Mouse (Mus musculus): ENCODE measurements around the gene Phf11d. TPM values are rescaled to one million over a fixed set of nuclear protein-coding genes. Genes with fewer than 3 reads are reported as not detected.
A peak's percentile ranks its signal among the peaks of the same experiment; 100 is the strongest.
"Not testable (repeated sequence)": the region's sequence is repeated elsewhere in the genome, so short reads cannot be mapped to it uniquely, and the experiment has no call there.

Phf11d gene
- 1 to 10 TPM in 1 of 2 experiments, under 1 TPM in 1; 0.91 to 1.3 TPM for total RNA-seq (2021)
- long read RNA-seq, experiment 1: 0 reads
- long read RNA-seq, experiment 2, partial matches to known transcripts: 0 of 1 reads
- long read RNA-seq, experiment 2, other reads (novel, unspliced or antisense): 0 of 1 reads

- DNase-seq (ENCODE audit: low spot score): peak; percentile 53
Measured at GRCm38 (mm10) chr14:59365244-59365644, at the start of gene Phf11d. Phf11d (minus strand) TSS chr14:59365470.

GRCm38 (mm10) chr14:59414979-59415378, 49.7 kb upstream of the Phf11d start:
- not testable (repeated sequence) for DNase-seq (ENCODE audit: low spot score)

GRCm38 (mm10) chr14:59396999-59397398, 31.7 kb upstream of the Phf11d start:
- DNase-seq (ENCODE audit: low spot score): no peak

GRCm38 (mm10) chr14:59395281-59395680, 30.0 kb upstream of the Phf11d start, which contains the start of gene Phf11c:
Phf11c (minus strand) TSS chr14:59395381.
- no peak for DNase-seq (ENCODE audit: low spot score)

- peak; percentile 10 for DNase-seq (ENCODE audit: low spot score)
Measured at GRCm38 (mm10) chr14:59390181-59390580, 24.9 kb upstream of the Phf11d start.

GRCm38 (mm10) chr14:59389532-59389931, 24.3 kb upstream of the Phf11d start:
- DNase-seq (ENCODE audit: low spot score): no peak

- no peak for DNase-seq (ENCODE audit: low spot score)
Measured at GRCm38 (mm10) chr14:59370348-59371068, 5.2 kb upstream of the Phf11d start.

GRCm38 (mm10) chr14:59366386-59367105, 1.3 kb upstream of the Phf11d start:
- DNase-seq (ENCODE audit: low spot score): no peak

- not testable (repeated sequence) for DNase-seq (ENCODE audit: low spot score)
Measured at GRCm38 (mm10) chr14:59341189-59341588, 24.1 kb downstream of the Phf11d start, which contains the start of gene Phf11b. Phf11b (minus strand) TSS chr14:59341351.

GRCm38 (mm10) chr14:59339541-59339940, 25.7 kb downstream of the Phf11d start:
- no peak for DNase-seq (ENCODE audit: low spot score)

GRCm38 (mm10) chr14:59336056-59336455, 29.2 kb downstream of the Phf11d start:
- not testable (repeated sequence) for DNase-seq (ENCODE audit: low spot score)

- not testable (repeated sequence) for DNase-seq (ENCODE audit: low spot score)
Measured at GRCm38 (mm10) chr14:59330499-59330898, 34.8 kb downstream of the Phf11d start.

- DNase-seq (ENCODE audit: low spot score): not testable (repeated sequence)
Measured at GRCm38 (mm10) chr14:59319970-59320369, 45.3 kb downstream of the Phf11d start.

GRCm38 (mm10) chr14:59319036-59319435, 46.2 kb downstream of the Phf11d start:
- not testable (repeated sequence) for DNase-seq (ENCODE audit: low spot score)

Other genes with a start within 250 kb of the Phf11d start
- gene 1700129C05Rik, start 222.6 kb downstream of the Phf11d start, total RNA-seq (2021): not detected
- gene Gm5142, start 186.7 kb downstream of the Phf11d start, total RNA-seq (2021): not detected
- gene Rcbtb1, start 164.3 kb downstream of the Phf11d start, total RNA-seq (2021): 10 to 100 TPM; 11.2 to 11.6 TPM
- gene Gm6904, start 105.3 kb downstream of the Phf11d start, total RNA-seq (2021): not detected
- under 1 TPM; 0.16 to 0.24 TPM for gene Phf11a, start 67.9 kb downstream of the Phf11d start, total RNA-seq (2021)
- not detected for gene Phf11b, start 24.1 kb downstream of the Phf11d start, total RNA-seq (2021)
- gene Phf11c, start 29.9 kb upstream of the Phf11d start, total RNA-seq (2021): under 1 TPM; 0.25 to 0.45 TPM
- 1 to 10 TPM; 4.0 to 5.0 TPM for gene Setdb2, start 75.4 kb upstream of the Phf11d start, total RNA-seq (2021)
- 10 to 100 TPM; 22.5 to 23.6 TPM for gene Cab39l, start 75.5 kb upstream of the Phf11d start, total RNA-seq (2021)
- gene Cdadc1, start 232.5 kb upstream of the Phf11d start, total RNA-seq (2021): 10 to 100 TPM; 30.8 TPM

All from gastrocnemius, adult 18-20 months (tissue).